Mouse (Mus musculus): ENCODE data around the gene Rbm19.

GRCm38 (mm10) chr5:120097042-120097441, 19.2 kb upstream of the Rbm19 start:
- no peak for TF ChIP-seq CTCF (IDR thresholded peaks at IDR 0.05; ENCODE audit: low read depth)
- TF ChIP-seq EP300 (optimal IDR thresholded peaks at IDR 0.05): no peak

Data from stomach, postnatal 0 days (tissue).